Mouse (Mus musculus) neural tube, embryonic 10.5 days (tissue): ENCODE measurements around the gene Pdik1l.

Experiments
- DNase-seq: peaks from one replicate; pipeline ENCODE4 v3.0.0-alpha.2; 2017; ENCODE audit warnings: low spot score; ENCODE audit errors: extremely low spot score

The Pdik1l gene

DNA sequence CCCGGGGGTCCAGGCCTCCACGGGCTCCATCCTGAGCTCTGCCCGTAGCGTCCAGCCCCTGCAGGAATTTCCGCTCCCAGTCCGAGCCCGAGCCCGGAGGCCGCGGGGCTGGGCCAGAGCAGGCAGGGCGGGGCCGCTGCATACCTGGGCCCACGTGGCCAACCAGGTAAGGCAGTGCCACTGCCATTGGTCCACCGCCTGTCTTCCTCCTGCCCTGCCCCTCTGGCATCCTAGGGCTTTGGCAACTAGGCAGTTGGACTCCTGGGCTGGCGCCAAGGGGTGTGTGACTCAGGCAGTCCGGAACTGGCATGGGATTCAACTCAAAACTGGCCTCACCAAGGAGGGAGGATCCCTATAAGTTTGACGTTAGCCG is 49.4 kb downstream of the Pdik1l start, which contains the start of gene Cnksr1:
Gene Cnksr1, minus strand, starts transcription at position 121 of the 373 bp plus-strand sequence.
- no peak for DNase-seq

- no peak for DNase-seq
Observed at GRCm38 (mm10) chr4:134237582-134238278, 50.0 kb downstream of the Pdik1l start.

- DNase-seq, result no peak
Observed at GRCm38 (mm10) chr4:134234876-134235275, 52.8 kb downstream of the Pdik1l start.

DNA sequence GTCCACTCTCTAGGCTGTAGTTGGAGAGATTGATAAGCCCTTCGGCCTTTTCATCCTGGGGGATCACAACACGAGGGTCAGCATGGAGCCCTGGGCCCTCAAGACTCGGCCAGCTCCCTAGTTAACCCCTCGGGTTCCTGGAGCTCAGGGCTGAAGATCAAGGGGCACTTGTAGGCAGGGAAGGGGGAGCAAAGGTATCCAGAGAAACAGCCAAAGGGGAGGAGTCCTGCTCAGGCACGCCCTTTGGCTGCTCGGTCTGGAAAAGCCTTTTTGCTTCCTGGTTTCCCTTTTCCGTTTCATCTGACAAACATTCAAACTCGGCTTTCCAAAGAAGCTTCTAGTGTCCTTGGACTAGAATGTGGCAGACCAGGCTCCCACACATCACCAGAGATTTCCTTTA is 57.3 kb downstream of the Pdik1l start:
- DNase-seq, result no peak

DNA sequence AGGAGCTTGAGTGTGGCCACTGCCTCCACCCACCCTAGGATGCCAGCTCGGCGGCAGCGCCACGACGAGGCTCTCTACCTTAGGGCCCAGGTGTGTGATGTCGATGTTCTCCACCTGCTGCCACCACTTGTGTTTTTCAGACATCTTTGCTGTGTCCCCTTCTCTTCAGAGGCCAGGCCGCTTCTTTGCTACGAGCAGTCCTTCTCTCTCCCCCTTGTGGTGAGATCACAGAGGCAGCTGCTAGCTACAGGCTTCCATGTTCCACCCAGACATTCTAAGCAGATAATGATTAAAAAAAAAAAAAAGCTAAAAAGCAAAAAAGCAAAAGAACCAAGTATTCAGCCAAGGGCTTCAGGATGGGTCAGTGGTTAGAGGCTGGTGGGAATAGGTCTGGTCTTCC is 60.5 kb downstream of the Pdik1l start, which contains the start of gene Catsper4:
Gene Catsper4, minus strand, starts transcription at position 190 of the 400 bp plus-strand sequence.
- DNase-seq, result no peak
